Mouse (Mus musculus) kidney, postnatal 10 days (tissue): ENCODE results near the gene 4930595M18Rik.

ENCODE experiments used
- DNase-seq: peaks from one replicate; pipeline ENCODE4 v3.0.0; 2021; ENCODE audit warnings: mixed read lengths

4930595M18Rik gene

GRCm38 (mm10) chrX:81458021-81458420, at the start of gene 4930595M18Rik:
4930595M18Rik (minus strand) TSS chrX:81458121.
- DNase-seq, result no peak

DNA sequence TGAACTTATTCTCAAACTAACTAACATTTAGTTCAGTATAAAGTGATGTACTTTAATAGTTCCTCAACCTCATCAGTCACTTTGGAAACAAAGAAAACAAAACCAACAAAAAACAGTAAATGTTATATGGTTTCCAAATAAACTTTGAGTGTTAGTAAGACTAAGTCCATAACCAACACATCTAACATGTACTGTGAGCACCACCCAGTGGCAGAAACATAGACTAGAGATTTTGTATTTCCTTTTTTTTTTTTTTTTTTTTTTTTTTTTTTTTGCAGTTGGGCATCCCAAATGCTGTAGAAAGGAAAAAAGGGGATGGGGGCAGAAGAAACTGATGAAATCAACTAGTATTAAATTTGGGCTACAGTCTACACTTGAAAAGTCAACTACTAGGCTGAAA, 14.6 kb upstream of the 4930595M18Rik start:
- peak; percentile 14 for DNase-seq
